Mouse (Mus musculus) lung, postnatal 0 days (tissue): ENCODE measurements around the gene Extl1. TPM values are rescaled to one million over a fixed set of nuclear protein-coding genes. Genes with fewer than 3 reads are reported as not detected.

Experiments used
- ATAC-seq: fragments of 200-750 bp; cut with Nextera tagmentation; 2 replicates; pipeline ENCODE4 v1.8.0; 2017; ENCODE audit warnings: moderate library complexity
- DNase-seq: peaks from one replicate; pipeline ENCODE4 v3.0.0-alpha.2; 2016; ENCODE audit warnings: low spot score
- H3K27ac ChIP-seq: fragments of 300-500 bp; sonication (generic); 2 replicates; pipeline ENCODE4 v1.5.1; 2014; ENCODE audit warnings: antibody characterized with exemption, mild to moderate bottlenecking, low read length, mixed read lengths
- H3K27me3 ChIP-seq: fragments of 300-500 bp; sonication (generic); replicated peaks from 2 replicates; pipeline ENCODE4 v1.6.1; 2014; ENCODE audit warnings: low read length, mixed read lengths; ENCODE audit not compliant: insufficient read depth
- H3K36me3 ChIP-seq: fragments of 300-500 bp; sonication (generic); 2 replicates; pipeline ENCODE4 v1.6.1; 2014; ENCODE audit warnings: low read length, mixed read lengths; ENCODE audit not compliant: insufficient read depth
- H3K4me1 ChIP-seq: fragments of 300-500 bp; sonication (generic); 2 replicates; pipeline ENCODE4 v1.6.1; 2014; ENCODE audit warnings: antibody characterized with exemption, low read depth, low read length, mixed read lengths; ENCODE audit not compliant: insufficient read depth
- H3K4me2 ChIP-seq: fragments of 300-500 bp; sonication (generic); replicated peaks from 2 replicates; pipeline ENCODE4 v1.6.1; 2014; ENCODE audit warnings: low read depth, mild to moderate bottlenecking, low read length, moderate library complexity, mixed read lengths
- H3K4me3 ChIP-seq: fragments of 300-500 bp; sonication (generic); 2 replicates; pipeline ENCODE4 v1.5.1; 2014; ENCODE audit warnings: low read depth, low read length
- H3K9ac ChIP-seq: fragments of 300-500 bp; sonication (generic); replicated peaks from 2 replicates; pipeline ENCODE4 v1.6.1; 2014; ENCODE audit warnings: low read depth, mild to moderate bottlenecking
- H3K9me3 ChIP-seq: fragments of 300-500 bp; sonication (generic); 2 replicates; pipeline ENCODE4 v1.6.1; 2016; ENCODE audit warnings: low read length, mixed read lengths
- CTCF ChIP-seq: IDR thresholded peaks from 2 replicates; pipeline ENCODE4 v1.5.1; 2016; ENCODE audit warnings: antibody characterized with exemption, mild to moderate bottlenecking
- EP300 ChIP-seq: IDR thresholded peaks from 2 replicates; pipeline ENCODE4 v1.6.1; 2016; ENCODE audit warnings: antibody characterized with exemption, mild to moderate bottlenecking, control low read depth
- WGBS: fragments of 180-500 bp; shearing (Covaris S2); extraction: QIAGEN DNeasy Blood & Tissue Kit; methylation state at CpG from one replicate; pipeline ENCODE4 v1.1.7; 2014; 5-methylcytosine and 5-hydroxymethylcytosine counted together
- polyA plus RNA-seq: library from polyadenylated mRNA; unstranded; fragments of >200 nt; fragmentation: Nextera tagmentation; extraction: Ambion mirVana; gene quantifications from 2 replicates; pipeline ENCODE4 v1.2.1, GENCODE M21; 2015

The Extl1 gene
- polyA plus RNA-seq, 1 experiment from 2014 or later = 0.82 TPM

DNA sequence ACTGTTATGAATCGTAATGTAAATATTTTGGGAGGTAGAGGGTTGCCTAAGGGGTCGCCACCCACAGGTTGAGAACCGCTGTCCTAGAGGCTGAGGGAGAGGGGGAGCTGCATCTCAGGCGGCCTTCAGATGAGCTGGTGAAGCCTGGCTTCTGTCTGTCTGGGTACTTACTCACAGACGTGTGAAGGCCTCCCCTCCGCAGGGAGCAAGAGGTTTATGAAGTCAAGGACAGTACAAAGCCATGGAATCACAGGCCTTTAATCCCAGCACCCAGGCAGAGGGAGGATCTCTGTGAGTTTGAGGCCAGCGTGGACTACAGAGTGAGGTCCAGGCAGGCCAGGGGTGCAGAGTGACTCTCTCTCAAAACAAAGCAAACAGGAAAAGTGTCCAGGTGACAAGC is 33.5 kb upstream of the Extl1 start:
- Histone ChIP-seq H3K9me3 (no peaks in the 10 kb centered on the region), H3K27ac (no peak overlapping the region), H3K9ac (no peak overlapping the region), H3K27me3 (no peaks in the 10 kb centered on the region), H3K4me3 (no peak overlapping the region), H3K4me2 (no peak overlapping the region), H3K36me3 (0 out of 2 replicates have a peak, but pooled peaks cover 9% of the 10 kb centered on the region), H3K4me1 (no peaks in the 10 kb centered on the region)
- no peak for TF ChIP-seq CTCF
- TF ChIP-seq EP300 = no peak
- WGBS = 57% methylated on average over 7 of the region's 7 CpGs
- DNase-seq = no peak
- no peak for ATAC-seq

DNA sequence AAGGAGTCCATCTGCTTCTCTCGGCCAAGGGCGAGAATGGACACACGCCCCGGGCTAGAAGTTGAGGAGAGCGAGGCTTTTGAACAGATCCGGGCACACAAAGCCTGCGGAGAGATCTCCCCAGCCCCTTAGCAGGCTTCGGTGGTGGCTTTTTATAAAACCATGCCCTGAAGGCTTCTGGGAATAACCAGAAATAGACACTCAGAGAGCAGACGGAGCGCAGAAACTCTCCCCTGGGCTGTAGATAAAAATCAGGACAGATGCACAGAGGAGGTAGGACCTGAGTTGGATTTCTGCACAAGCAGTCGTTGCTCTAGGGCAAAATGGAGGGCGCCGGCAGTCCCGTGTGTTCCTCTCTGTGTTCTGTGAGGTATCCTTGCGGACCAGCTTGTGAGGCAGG is 33.0 kb upstream of the Extl1 start:
- 0 out of 2 replicates have a peak, but pooled peaks cover 9% of the 10 kb centered on the region for H3K36me3 ChIP-seq
- DNase-seq (no peak), ATAC-seq (no peak)
- H3K4me1 ChIP-seq = no peaks in the 10 kb centered on the region
- H3K9ac ChIP-seq = no peak overlapping the region
- no peak overlapping the region for H3K4me3 ChIP-seq
- H3K9me3 ChIP-seq = no peaks in the 10 kb centered on the region
- no peak overlapping the region for H3K27ac ChIP-seq
- H3K27me3 ChIP-seq = no peaks in the 10 kb centered on the region
- no peak overlapping the region for H3K4me2 ChIP-seq
- 86% methylated on average over 15 of the region's 15 CpGs for WGBS
- TF ChIP-seq CTCF (no peak), EP300 (no peak)

DNA sequence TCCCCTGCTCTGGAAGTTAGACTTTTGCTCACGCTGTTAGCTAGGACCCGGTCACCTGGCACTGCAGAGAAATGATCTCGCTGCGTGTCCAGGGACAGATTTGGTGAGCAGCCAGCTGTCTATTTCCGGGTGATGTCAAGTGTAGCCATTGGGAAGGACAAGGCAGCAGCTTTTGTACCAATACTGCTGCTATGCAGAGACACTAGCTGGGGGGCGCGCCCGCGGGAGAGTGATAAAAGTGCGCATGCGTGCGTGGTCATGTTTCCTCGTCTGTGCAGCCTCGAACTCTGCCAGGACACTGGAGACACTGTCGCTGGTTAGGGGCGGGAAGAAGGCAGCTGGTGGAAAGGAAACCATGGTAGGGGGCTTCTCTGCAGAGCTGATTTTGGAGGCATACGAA is 32.5 kb upstream of the Extl1 start:
- H3K27me3 ChIP-seq = no peaks in the 10 kb centered on the region
- TF ChIP-seq CTCF (no peak), EP300 (no peak)
- no peak overlapping the region for H3K27ac ChIP-seq
- no peak for ATAC-seq
- H3K9ac ChIP-seq = no peak overlapping the region
- DNase-seq = no peak
- H3K36me3 ChIP-seq = 0 out of 2 replicates have a peak, but pooled peaks cover 9% of the 10 kb centered on the region
- 80% methylated on average over 17 of the region's 17 CpGs for WGBS
- H3K4me2 ChIP-seq = no peak overlapping the region
- no peaks in the 10 kb centered on the region for H3K9me3 ChIP-seq
- no peak overlapping the region for H3K4me3 ChIP-seq
- no peaks in the 10 kb centered on the region for H3K4me1 ChIP-seq

DNA sequence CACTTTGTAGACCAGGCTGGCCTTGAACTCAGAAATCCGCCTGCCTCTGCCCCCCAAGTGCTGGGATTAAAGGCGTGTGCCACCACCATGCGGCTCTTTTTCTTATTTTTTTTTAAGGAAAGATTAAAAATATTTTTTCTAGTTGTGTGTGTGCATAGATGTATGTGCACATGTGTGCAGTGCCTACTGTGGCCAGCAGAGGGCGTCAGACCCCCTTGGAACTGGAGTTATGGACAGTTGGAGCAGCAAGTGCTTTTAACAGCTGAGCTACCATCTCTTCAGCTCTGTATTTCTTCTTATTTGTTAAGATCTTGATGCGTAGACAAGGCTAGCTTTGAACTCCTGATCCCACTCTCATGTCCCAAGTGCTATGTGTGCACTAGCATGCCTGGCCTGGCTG is 25.6 kb upstream of the Extl1 start:
- TF ChIP-seq EP300 (no peak), CTCF (peak; percentile 64)
- H3K9ac ChIP-seq = no peak overlapping the region
- no peaks in the 10 kb centered on the region for H3K9me3 ChIP-seq
- 74% methylated on average over 5 of the region's 5 CpGs for WGBS
- H3K4me3 ChIP-seq = no peak overlapping the region
- H3K27me3 ChIP-seq = no peaks in the 10 kb centered on the region
- 0 out of 2 replicates have a peak, but pooled peaks cover 4% of the 10 kb centered on the region for H3K36me3 ChIP-seq
- H3K27ac ChIP-seq = no peak overlapping the region
- no peaks in the 10 kb centered on the region for H3K4me1 ChIP-seq
- DNase-seq (peak; percentile 18), ATAC-seq (no peak)
- no peak overlapping the region for H3K4me2 ChIP-seq

DNA sequence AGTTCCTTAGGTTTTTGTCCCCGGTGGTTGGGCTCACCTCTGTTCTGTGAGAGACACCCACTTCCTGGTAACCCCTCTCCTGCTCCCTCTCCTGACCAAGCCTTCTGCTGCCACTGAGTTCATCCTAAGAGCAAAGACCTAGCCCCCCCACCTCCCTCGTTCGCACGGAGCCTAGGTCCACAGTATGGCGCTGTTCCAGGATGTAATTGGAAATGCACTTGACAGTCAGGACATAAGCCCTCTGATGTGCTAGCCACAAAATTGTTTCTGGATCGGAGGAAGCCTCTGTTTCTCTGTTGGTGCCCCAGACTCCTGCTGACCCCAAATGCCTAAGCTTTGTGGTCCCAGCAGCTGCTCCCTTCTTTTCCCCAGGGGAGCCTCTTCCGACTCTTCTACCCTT is 20.1 kb upstream of the Extl1 start:
- WGBS = 52% methylated on average over 7 of the region's 7 CpGs
- no peak overlapping the region for H3K27ac ChIP-seq
- peaks cover 11% of the 10 kb centered on the region; the same call in 1 of the 2 replicates for H3K4me1 ChIP-seq
- TF ChIP-seq EP300 = no peak
- TF ChIP-seq CTCF = peak; percentile 5; the same call in 1 of the 2 replicates
- no peak for ATAC-seq
- no peaks in the 10 kb centered on the region for H3K27me3 ChIP-seq
- H3K36me3 ChIP-seq = no peaks in the 10 kb centered on the region
- H3K9me3 ChIP-seq = no peaks in the 10 kb centered on the region
- no peak overlapping the region for H3K4me2 ChIP-seq
- H3K4me3 ChIP-seq = no peak overlapping the region
- no peak overlapping the region for H3K9ac ChIP-seq
- DNase-seq = no peak

DNA sequence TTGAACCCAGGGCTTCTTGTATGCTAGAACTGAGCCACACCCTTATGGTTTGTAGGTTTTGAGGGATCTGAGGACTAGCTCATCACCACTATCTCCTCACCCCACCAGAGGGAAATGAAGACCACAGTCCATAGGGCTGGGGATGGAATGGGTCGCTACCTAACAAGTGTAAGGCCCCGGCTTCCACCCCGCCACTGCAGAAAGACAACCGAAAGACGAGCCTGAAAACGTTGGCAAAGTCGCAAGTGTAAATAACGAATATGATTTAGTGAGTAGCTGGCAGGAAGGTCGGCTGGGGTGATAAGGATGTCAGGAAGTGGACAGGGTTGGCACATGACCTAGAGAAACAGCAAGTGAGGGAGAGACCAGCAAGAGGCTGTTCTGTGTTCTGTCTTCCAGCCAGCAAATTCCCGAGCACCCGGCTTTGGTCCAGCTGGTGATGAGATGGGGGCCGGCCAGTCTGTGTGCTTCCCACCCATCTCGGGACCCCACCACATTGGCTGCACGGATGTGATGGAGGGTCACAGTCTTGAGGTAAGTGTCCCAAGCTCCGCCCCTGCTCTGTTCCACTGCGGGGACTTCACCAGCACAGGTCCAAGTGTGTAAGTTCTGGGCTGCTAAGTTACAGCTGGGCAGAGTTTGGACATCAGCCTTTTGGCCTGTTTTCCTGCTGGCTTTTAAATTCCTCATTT is 19.1 kb upstream of the Extl1 start:
- DNase-seq = peak; percentile 50
- no peak for TF ChIP-seq EP300
- TF ChIP-seq CTCF = 0 out of 2 replicates have a peak, but pooled peaks have one; percentile 6
- 35% methylated on average over 16 of the region's 16 CpGs for WGBS

More for the DNA sequence above, 19.1 kb upstream of the Extl1 start:
- Histone ChIP-seq H3K4me2 (0 out of 2 replicates have a peak overlapping the region, but pooled peaks have one; percentile 12), H3K27ac (no peak overlapping the region), H3K27me3 (no peaks in the 10 kb centered on the region), H3K9me3 (no peaks in the 10 kb centered on the region), H3K9ac (no peak overlapping the region), H3K36me3 (no peaks in the 10 kb centered on the region), H3K4me1 (peaks cover 11% of the 10 kb centered on the region; the same call in 1 of the 2 replicates), H3K4me3 (no peak overlapping the region)
- ATAC-seq = peak; percentile 30
